In the genomic region with DNA sequence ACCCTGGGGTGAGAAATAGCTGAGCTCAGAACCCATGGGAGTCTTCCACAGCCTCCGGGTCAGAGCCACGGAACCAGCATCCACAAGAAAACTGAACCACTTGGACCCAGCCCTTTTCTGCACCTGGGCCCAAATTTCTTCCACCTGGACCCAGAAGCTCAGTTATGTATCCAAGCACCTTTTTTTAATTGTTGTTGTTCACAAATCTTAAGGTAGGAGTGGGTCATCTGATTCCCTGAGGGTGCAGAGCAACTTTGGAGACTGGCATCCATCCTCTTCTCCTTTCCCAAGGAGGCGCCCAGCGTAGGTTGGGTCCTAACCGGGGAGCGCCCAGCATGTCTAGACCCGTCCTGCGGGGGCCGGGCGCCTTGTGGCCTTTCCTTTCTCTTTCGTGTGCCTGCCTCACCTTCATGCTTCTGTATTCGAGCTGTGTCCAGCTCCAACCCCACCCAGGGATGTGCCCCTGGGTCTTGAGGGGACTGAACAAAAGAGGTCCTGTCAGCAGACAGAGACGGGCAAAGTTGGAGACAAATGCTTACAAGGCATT, we compare ENCODE assay signal across 7 mouse cellular contexts. TPM values are rescaled to one million over a fixed set of nuclear protein-coding genes. Genes with fewer than 3 reads are reported as not detected.
DNase-seq lines count a peak whose midpoint lies in the region; ATAC-seq and TF ChIP-seq lines count a peak whose summit lies in the region.

A gene (minus strand): TSS at position 51 of the 547 bp plus-strand sequence.
A gene (plus strand): TSS at position 222 of the 547 bp plus-strand sequence.

- peak; percentile 27 for ATAC-seq in forebrain, embryonic 12.5 days (ENCODE audit: low FRiP score)
- peak; percentile 9; the same call in 1 of the 2 replicates for ATAC-seq in kidney, embryonic 16.5 days (ENCODE audit: low FRiP score, low TSS enrichment)
- ATAC-seq in midbrain, embryonic 15.5 days (replicated peaks), result no peak; the same call in 1 of the 2 replicates

- 30% methylated on average over 13 of the region's 13 CpGs for WGBS in forebrain, embryonic 12.5 days
- WGBS in kidney, embryonic 16.5 days, result 20% methylated on average over 13 of the region's 13 CpGs
- 39% methylated on average over 13 of the region's 13 CpGs for WGBS in midbrain, embryonic 15.5 days

- H3K27ac ChIP-seq in testis, adult 2 months (ENCODE audit: control insufficient read depth, insufficient read depth, low read depth, low read length), result peak within 1 kb of the TSS; percentile 90
- peak within 1 kb of the TSS; percentile 71 for H3K27ac ChIP-seq in forebrain, embryonic 12.5 days
- H3K27ac ChIP-seq in kidney, embryonic 16.5 days (ENCODE audit: low read length), result peak within 1 kb of the TSS; percentile 95
- peak within 1 kb of the TSS; percentile 73 for H3K27ac ChIP-seq in midbrain, embryonic 15.5 days

- TF ChIP-seq POLR2A in testis, adult 2 months (IDR thresholded peaks at IDR 0.05; ENCODE audit: control insufficient read depth, low read depth, low read length), result no peak

- peak within 1 kb of the TSS; percentile 95 for H3K4me3 ChIP-seq in testis, adult 2 months (ENCODE audit: control insufficient read depth, low read depth, low read length)
- H3K4me3 ChIP-seq in forebrain, embryonic 12.5 days (replicated peaks), result peak within 1 kb of the TSS; percentile 81
- peak within 1 kb of the TSS; percentile 93 for H3K4me3 ChIP-seq in kidney, embryonic 16.5 days (ENCODE audit: low read length)
- peak within 1 kb of the TSS; percentile 87 for H3K4me3 ChIP-seq in midbrain, embryonic 15.5 days

- H3K4me2 ChIP-seq in forebrain, embryonic 12.5 days, result peak within 1 kb of the TSS; percentile 74
- H3K4me2 ChIP-seq in kidney, embryonic 16.5 days (replicated peaks; ENCODE audit: low read depth, low read length), result peak within 1 kb of the TSS; percentile 73
- H3K4me2 ChIP-seq in midbrain, embryonic 15.5 days, result peak within 1 kb of the TSS; percentile 75

- no peak for TF ChIP-seq CTCF in testis, adult 2 months (IDR thresholded peaks at IDR 0.05; ENCODE audit: control insufficient read depth, insufficient read depth, insufficient replicate concordance, low read depth, low read length)

- H3K9ac ChIP-seq in forebrain, embryonic 12.5 days, result peak within 1 kb of the TSS; percentile 87
- peak within 1 kb of the TSS; percentile 92 for H3K9ac ChIP-seq in kidney, embryonic 16.5 days (replicated peaks; ENCODE audit: low read length)
- H3K9ac ChIP-seq in midbrain, embryonic 15.5 days, result peak within 1 kb of the TSS; percentile 84

- H3K36me3 ChIP-seq in testis, adult 2 months (ENCODE audit: control insufficient read depth, insufficient read depth, low read length), result no peaks in the 10 kb centered on the region
- H3K36me3 ChIP-seq in forebrain, embryonic 12.5 days (replicated peaks), result peaks cover 30% of the 10 kb centered on the region
- peaks cover 20% of the 10 kb centered on the region for H3K36me3 ChIP-seq in kidney, embryonic 16.5 days (ENCODE audit: insufficient read depth, low read length)
- H3K36me3 ChIP-seq in midbrain, embryonic 15.5 days (replicated peaks), result no peaks in the 10 kb centered on the region

- no peak for DNase-seq in testis, postnatal 14 days (ENCODE audit: low spot score)
- no peak for DNase-seq in layer of hippocampus, postnatal 36 days
- no peak for DNase-seq in adipocyte (ENCODE audit: low spot score)

- H3K4me1 ChIP-seq in testis, adult 2 months (ENCODE audit: control insufficient read depth, insufficient read depth, low read length), result peaks cover 18% of the 10 kb centered on the region
- H3K4me1 ChIP-seq in forebrain, embryonic 12.5 days, result peaks cover 17% of the 10 kb centered on the region
- peaks cover 14% of the 10 kb centered on the region for H3K4me1 ChIP-seq in kidney, embryonic 16.5 days (ENCODE audit: insufficient read depth, low read length)
- peaks cover 16% of the 10 kb centered on the region for H3K4me1 ChIP-seq in midbrain, embryonic 15.5 days

- no peaks in the 10 kb centered on the region for H3K27me3 ChIP-seq in testis, adult 2 months (ENCODE audit: control insufficient read depth, insufficient read depth, low read length)
- no peaks in the 10 kb centered on the region for H3K27me3 ChIP-seq in forebrain, embryonic 12.5 days
- H3K27me3 ChIP-seq in kidney, embryonic 16.5 days (ENCODE audit: insufficient read depth, low read length), result no peaks in the 10 kb centered on the region
- H3K27me3 ChIP-seq in midbrain, embryonic 15.5 days (replicated peaks), result no peaks in the 10 kb centered on the region

- no peaks in the 10 kb centered on the region for H3K9me3 ChIP-seq in forebrain, embryonic 12.5 days
- no peaks in the 10 kb centered on the region; the same call in 1 of the 2 replicates for H3K9me3 ChIP-seq in kidney, embryonic 16.5 days (ENCODE audit: low read length)
- H3K9me3 ChIP-seq in midbrain, embryonic 15.5 days, result no peaks in the 10 kb centered on the region

RNA-seq across cellular contexts. Expression of the first gene that starts in this region (rescaled TPM):
- 18.3 and 20.2 TPM in 2 replicates for polyA plus RNA-seq in testis, adult 2 months (2012; rRNA removed)
- polyA plus RNA-seq in forebrain, embryonic 12.5 days (2016; fragmentation: Nextera tagmentation; extraction: Ambion mirVana), result not detected in 2 replicates
- polyA plus RNA-seq in kidney, embryonic 16.5 days (2015; fragmentation: Nextera tagmentation; extraction: Ambion mirVana), result 0.64 and 1.0 TPM in 2 replicates
- polyA plus RNA-seq in midbrain, embryonic 15.5 days (2015; fragmentation: Nextera tagmentation; extraction: Ambion mirVana), result not detected in 2 replicates
- total RNA-seq in layer of hippocampus, postnatal 36 days (2021), result not detected

RNA-seq across cellular contexts. Expression of the second gene that starts in this region (rescaled TPM):
- 69.4 and 79.8 TPM in 2 replicates for polyA plus RNA-seq in testis, adult 2 months (2012; rRNA removed)
- 105 and 107 TPM in 2 replicates for polyA plus RNA-seq in forebrain, embryonic 12.5 days (2016; fragmentation: Nextera tagmentation; extraction: Ambion mirVana)
- 159 and 164 TPM in 2 replicates for polyA plus RNA-seq in kidney, embryonic 16.5 days (2015; fragmentation: Nextera tagmentation; extraction: Ambion mirVana)
- 67.1 and 76.5 TPM in 2 replicates for polyA plus RNA-seq in midbrain, embryonic 15.5 days (2015; fragmentation: Nextera tagmentation; extraction: Ambion mirVana)
- 10 to 100 TPM; 34.2 to 37.7 TPM for total RNA-seq in layer of hippocampus, postnatal 36 days (2021)
